Comparison of ENCODE assay signal across 30 mouse cellular contexts in the genomic region with DNA sequence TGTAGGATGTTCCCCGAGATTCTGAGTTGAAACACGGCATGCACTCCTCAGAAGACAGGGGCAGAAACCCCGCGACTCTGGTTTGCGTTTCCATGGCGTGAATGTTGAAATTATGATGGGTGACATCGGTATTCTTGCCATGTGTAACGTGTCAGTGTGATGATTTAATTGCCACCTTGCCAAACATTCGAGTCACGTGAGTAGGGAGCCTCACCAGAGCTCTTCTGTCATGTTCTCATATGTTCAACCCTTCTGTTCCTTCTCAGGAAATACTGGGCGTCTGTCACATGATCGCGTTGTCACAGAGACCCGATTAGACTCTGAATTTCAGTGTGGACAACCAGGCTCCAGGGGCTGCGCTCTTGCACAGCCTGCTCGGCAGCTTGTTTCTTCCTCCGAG. TPM values are rescaled to one million over a fixed set of nuclear protein-coding genes. Genes with fewer than 3 reads are reported as not detected.
DNase-seq lines count a peak whose midpoint lies in the region; TF ChIP-seq lines count a peak whose summit lies in the region.
"Had no signal": no experiment of that assay in that cellular context is flagged by ENCODE, and none has a peak within 500 bp of the region (broad histone marks: within the 10 kb centered on the region; RNA-seq: fewer than 3 reads in every experiment).

No protein-coding gene starts in this region.

- H3K4me3 ChIP-seq in kidney, adult 2 months (ENCODE audit: insufficient read depth, low read depth, low read length), result no peak overlapping the region
- H3K4me3 ChIP-seq: erythroblast, embryonic 14.5 days; forebrain, embryonic 12.5 days; hindbrain, embryonic 13.5 days; liver, embryonic 12.5 days; neural tube, embryonic 13.5 days had no signal

- no peaks in the 10 kb centered on the region for H3K4me1 ChIP-seq in kidney, adult 2 months (ENCODE audit: control insufficient read depth, insufficient read depth, low read length)
- H3K4me1 ChIP-seq: forebrain, embryonic 12.5 days; hindbrain, embryonic 13.5 days; liver, embryonic 12.5 days; neural tube, embryonic 13.5 days had no signal

- H3K27me3 ChIP-seq in kidney, adult 2 months (replicated peaks; ENCODE audit: control insufficient read depth, insufficient read depth, low read length), result no peaks in the 10 kb centered on the region
- H3K27me3 ChIP-seq: forebrain, embryonic 12.5 days; hindbrain, embryonic 13.5 days; liver, embryonic 12.5 days; neural tube, embryonic 13.5 days had no signal

- peak overlapping the region; percentile 38; the same call in 1 of the 2 replicates for H3K27ac ChIP-seq in kidney, adult 2 months (ENCODE audit: insufficient read depth, low read depth, low read length)
- H3K27ac ChIP-seq: forebrain, embryonic 12.5 days; hindbrain, embryonic 13.5 days; liver, embryonic 12.5 days; neural tube, embryonic 13.5 days had no signal

- WGBS in kidney, adult 2 months, result 84% methylated on average over 17 of the region's 17 CpGs

- TF ChIP-seq POLR2A in kidney, adult 2 months (IDR thresholded peaks at IDR 0.05; ENCODE audit: low read depth, low read length), result no peak

- intact Hi-C loops in left cerebral cortex, postnatal 36 days (cut with DNase I), result no loop called here

- no peak for TF ChIP-seq CTCF in kidney, adult 2 months (conservative IDR thresholded peaks at IDR 0.05; ENCODE audit: insufficient read depth, insufficient read length, low read depth, low read length)

- no peak for DNase-seq in kidney, adult 2 months
- DNase-seq in kidney, adult 8-10 months, result no peak
- peak; percentile 12 to 20 for DNase-seq in layer of hippocampus, postnatal 36 days
- DNase-seq in layer of hippocampus, postnatal 10 days (ENCODE audit: low spot score in 2 of 2), result no peak
- DNase-seq in right cerebral cortex, adult 18-20 months, result peak; percentile 13
- DNase-seq in right cerebral cortex, postnatal 4 days, result no peak
- peak; percentile 44 for DNase-seq in retina, postnatal 1 day
- no peak for DNase-seq in left cerebral cortex, postnatal 36 days (ENCODE audit: low spot score in 2 of 2)
- DNase-seq: adrenal gland, postnatal 25 days; B cell, adult 2 months; cerebellum, adult 18-20 months; cerebellum, postnatal 14 days; gastrocnemius, postnatal 25 days; heart, adult 18-20 months; heart, postnatal 4 days; kidney, adult 9 months; left cerebral cortex, postnatal 4 days; liver, postnatal 0 days; lung, postnatal 36 days; thymus, postnatal 14 days had no signal

- no peaks in the 10 kb centered on the region for H3K36me3 ChIP-seq in kidney, adult 2 months (ENCODE audit: control insufficient read depth, insufficient read depth, low read length)
- H3K36me3 ChIP-seq: forebrain, embryonic 12.5 days; hindbrain, embryonic 13.5 days; liver, embryonic 12.5 days; neural tube, embryonic 13.5 days had no signal

RNA-seq across cellular contexts. Expression of gene Spg20, which starts 5.9 kb away (rescaled TPM):
- polyA plus RNA-seq in kidney, adult 2 months (2012; rRNA removed), result 10.1 and 10.9 TPM in 2 replicates
- 10 to 100 TPM; 39.2 to 40.3 TPM for total RNA-seq in layer of hippocampus, postnatal 36 days (2021)
- 10 to 100 TPM; 19.4 to 24.0 TPM for total RNA-seq in layer of hippocampus, postnatal 10 days (2021)
- total RNA-seq in left cerebral cortex, postnatal 36 days (2021), result 10 to 100 TPM; 26.1 to 34.3 TPM

RNA-seq across cellular contexts. Expression of gene Ccdc169, which starts 31.1 kb away (rescaled TPM):
- polyA plus RNA-seq in kidney, adult 2 months (2012; rRNA removed), result 0.16 and 0.23 TPM in 2 replicates
- under 1 TPM; 0.22 to 0.56 TPM for total RNA-seq in layer of hippocampus, postnatal 36 days (2021)
- total RNA-seq in layer of hippocampus, postnatal 10 days (2021), result under 1 TPM; 0.32 to 0.36 TPM
- under 1 TPM; 0.15 to 0.27 TPM for total RNA-seq in left cerebral cortex, postnatal 36 days (2021)
- total RNA-seq: adrenal gland, adult 18-20 months; adrenal gland, postnatal 25 days; gastrocnemius, adult 18-20 months; gastrocnemius, postnatal 25 days; megakaryocyte, adult 5-6 weeks had no signal
- polyA plus RNA-seq: erythroblast, embryonic 14.5 days; heart, embryonic 11.5 days; heart, postnatal 0 days; liver, embryonic 12.5 days; liver, postnatal 0 days; neural tube, embryonic 13.5 days had no signal

RNA-seq across cellular contexts. Expression of gene Ccna1, which starts 50.8 kb away (rescaled TPM):
- not detected in 2 replicates for polyA plus RNA-seq in kidney, adult 2 months (2012; rRNA removed)
- total RNA-seq in layer of hippocampus, postnatal 36 days (2021), result 1 to 10 TPM; 2.6 to 3.4 TPM
- 1 to 10 TPM; 2.4 to 4.1 TPM for total RNA-seq in layer of hippocampus, postnatal 10 days (2021)
- total RNA-seq in left cerebral cortex, postnatal 36 days (2021), result 1 to 10 TPM; 1.7 to 1.9 TPM
- total RNA-seq: adrenal gland, adult 18-20 months; adrenal gland, postnatal 25 days; gastrocnemius, adult 18-20 months; gastrocnemius, postnatal 25 days; heart, adult 18-20 months; megakaryocyte, adult 5-6 weeks had no signal
- polyA plus RNA-seq: erythroblast, embryonic 14.5 days; liver, postnatal 0 days had no signal

Comparison
In these comparisons a context has a peak if more than half of its experiments do, and no peak if none do; other contexts are left out.
1. DNase-seq: peak in layer of hippocampus, postnatal 36 days (2 of 2), right cerebral cortex, adult 18-20 months (single experiment) and retina, postnatal 1 day (single experiment); none in kidney, adult 2 months (single experiment), kidney, adult 8-10 months (0 of 2), layer of hippocampus, postnatal 10 days (0 of 2), right cerebral cortex, postnatal 4 days (single experiment) and left cerebral cortex, postnatal 36 days (0 of 2).